Mouse (Mus musculus): ENCODE results near the gene Tssk3. TPM values are rescaled to one million over a fixed set of nuclear protein-coding genes. Genes with fewer than 3 reads are reported as not detected.

Tssk3 gene
- not detected for total RNA-seq (2023)

DNA sequence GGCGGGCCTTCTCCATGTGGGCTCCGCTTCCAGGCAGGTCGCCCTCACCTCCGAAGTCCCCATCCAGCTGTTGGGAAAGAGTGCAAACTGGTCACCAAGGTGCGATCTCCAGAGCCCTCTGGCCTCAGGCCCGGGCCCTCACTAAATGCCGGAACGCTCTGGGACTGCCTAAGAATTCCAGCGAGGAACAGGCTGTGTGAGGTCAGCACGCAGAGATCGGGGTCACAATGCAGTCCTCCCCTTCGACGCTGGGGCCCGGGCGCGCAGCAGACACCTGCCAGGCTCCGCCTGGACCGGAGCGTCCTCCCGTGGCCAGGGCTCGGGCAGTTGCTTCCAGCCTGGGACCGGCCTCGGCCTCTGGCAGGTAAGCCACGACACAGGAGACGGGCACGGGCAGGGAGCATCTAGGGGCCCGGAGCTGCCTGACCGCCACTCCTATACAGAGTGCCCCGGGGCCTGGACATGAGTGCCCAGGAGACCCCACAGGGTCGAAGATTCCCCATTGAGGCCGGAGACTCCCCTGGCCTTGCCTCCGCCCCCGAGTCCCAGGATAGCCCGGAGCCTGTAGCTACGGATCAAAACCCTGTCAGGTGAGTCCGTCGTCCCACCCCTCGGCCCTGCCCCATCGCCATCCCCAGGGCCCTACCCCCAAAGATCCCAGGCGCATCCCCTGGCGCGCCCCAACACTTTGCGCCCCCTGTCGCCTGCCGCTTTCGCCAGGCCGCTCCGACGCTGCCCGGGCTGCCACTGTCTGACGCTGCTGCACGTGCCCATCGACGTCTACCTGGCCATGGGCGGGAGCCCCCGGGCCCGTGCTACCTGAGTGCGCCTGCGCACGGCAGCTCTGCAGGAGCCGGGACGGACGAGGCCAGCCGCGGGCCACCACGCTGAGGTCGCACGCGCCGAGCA, at the start of gene Tssk3, which contains the start of gene Fam229a:
TSS of gene Tssk3 (minus strand) at position 51 of the 909 bp plus-strand sequence.
TSS of gene Fam229a (plus strand) at position 219 of the 909 bp plus-strand sequence.

DNA sequence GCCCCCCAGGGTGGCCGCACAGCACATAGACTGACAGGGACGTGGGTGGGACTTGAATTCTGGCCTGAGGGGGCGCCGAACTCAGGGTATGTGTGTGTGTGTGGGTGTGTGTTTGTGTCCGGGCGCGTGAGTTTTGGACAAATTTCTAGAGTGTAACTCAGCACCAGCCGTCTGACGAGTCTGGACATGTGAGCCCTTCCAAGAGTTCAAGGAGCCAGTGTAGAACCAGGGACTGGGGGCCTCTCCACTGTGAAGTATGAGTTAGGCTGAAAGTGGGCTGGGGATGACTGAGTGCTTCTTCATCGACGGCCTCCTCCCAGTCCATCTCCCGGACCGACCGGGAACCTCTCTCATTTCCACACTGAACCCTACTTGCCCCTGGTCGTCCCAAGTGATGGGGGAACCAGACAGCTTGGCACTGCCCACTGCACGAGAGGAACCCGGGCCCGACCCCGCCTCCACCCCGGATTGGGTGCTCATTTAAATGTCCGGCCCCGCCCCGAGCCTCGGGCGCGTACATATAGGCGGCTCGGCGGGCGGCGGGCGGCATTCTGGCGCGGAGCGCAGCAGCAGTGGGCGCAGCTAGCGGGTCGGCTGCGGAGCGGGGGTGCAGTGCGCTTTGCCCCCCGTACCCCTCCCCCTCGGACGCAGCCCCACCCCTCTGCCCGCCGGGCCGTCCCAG, 22.4 kb upstream of the Tssk3 start, which contains the start of gene Marcksl1:
TSS of gene Marcksl1 (plus strand) at position 496 of the 682 bp plus-strand sequence.

DNA sequence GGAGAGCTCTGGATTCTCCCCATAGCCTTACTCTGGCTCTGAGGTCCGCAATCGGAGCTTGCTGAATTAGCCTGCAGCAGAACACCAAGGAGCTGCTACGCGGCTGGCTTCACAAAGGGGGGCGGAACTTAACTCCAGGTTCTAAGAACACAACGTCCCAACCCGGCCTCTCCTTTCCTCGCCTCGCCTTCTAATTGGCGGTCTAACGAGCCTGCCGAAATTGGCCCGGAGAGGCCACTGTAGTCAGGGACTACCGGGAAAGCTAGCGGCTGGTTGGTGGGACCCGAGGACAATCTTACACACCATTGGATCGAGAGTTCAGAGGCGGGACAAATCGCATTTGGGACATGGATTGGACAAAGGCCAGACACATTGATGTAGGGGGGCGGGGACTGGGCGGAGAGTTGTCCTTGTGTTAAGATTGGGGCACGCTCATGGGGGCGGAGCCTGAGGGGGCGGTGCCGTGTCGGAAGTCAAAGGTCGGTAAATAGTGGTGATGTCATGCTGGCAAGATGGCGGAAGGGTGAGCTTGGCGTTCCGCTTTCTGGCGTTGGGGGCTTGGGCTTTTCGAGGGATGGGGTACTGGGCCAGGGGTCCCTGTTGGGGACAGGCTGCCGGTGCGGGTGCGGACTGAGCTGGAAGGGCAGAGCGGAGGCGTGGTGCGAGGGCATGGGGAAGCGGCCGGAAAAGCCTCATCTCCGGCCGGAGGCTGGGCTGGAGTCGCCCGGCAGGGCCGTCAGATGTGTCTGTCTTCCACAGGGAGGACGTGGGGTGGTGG, 29.4 kb downstream of the Tssk3 start, which contains the start of gene Bsdc1:
TSS of gene Bsdc1 (plus strand) at position 399 of the 778 bp plus-strand sequence.

DNA sequence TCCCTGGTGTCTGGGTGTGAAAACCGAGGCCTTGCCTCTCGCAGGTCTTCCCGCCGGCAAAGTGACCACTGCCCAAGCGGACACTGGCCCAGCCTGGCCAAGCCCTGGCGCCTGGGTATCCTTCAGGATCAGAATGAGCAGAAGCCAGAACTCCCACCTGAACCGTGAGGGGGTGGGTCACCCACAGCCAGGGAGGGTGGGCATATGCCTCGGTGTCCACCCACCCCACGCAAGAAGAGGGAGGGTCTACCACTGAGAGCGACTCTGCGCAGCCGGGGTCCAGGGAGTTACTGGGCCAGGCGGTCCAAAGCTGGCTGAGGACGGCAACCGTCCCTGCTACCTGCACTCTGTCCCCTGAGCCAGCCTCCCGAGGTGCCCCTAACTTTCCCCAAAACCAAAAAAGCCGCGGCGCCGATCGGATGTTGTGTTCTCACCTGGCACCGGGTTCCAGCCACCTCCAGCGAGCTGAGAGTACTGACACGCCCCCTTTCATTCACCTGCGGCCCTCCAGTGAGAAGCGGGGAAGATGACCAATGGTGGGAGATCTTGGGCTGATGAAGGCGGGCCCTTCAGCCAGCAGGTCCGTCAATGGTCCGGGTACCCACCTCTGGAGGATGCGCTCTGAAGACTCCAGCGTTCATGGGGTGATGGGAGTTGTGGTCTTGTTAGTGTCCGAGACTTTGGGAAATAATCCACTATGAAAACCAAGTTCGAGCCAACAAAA, 50.3 kb downstream of the Tssk3 start, which contains the start of gene Zbtb8b:
TSS of gene Zbtb8b (minus strand) at position 514 of the 724 bp plus-strand sequence.

Other genes starting within 250 kb of the Tssk3 start
- 1.0 TPM for gene C77080, start 229.6 kb downstream of the Tssk3 start, total RNA-seq (2023)
- not detected for gene Sync, start 203.4 kb downstream of the Tssk3 start, total RNA-seq (2023)
- 168 TPM for gene Rbbp4, start 155.7 kb downstream of the Tssk3 start, total RNA-seq (2023)
- 35.2 TPM for gene Zbtb8os, start 155.3 kb downstream of the Tssk3 start, total RNA-seq (2023)
- 1.8 TPM for gene Zbtb8a, start 112.9 kb downstream of the Tssk3 start, total RNA-seq (2023)
- not detected for gene Zbtb8b, start 50.2 kb downstream of the Tssk3 start, total RNA-seq (2023)
- 163 TPM for gene Bsdc1, start 29.4 kb downstream of the Tssk3 start, total RNA-seq (2023)
- gene Fam229a, start 168 bp upstream of the Tssk3 start, total RNA-seq (2023) = 1.9 TPM
- gene Marcksl1, start 22.6 kb upstream of the Tssk3 start, total RNA-seq (2023) = 19.7 TPM
- 127 TPM for gene Hdac1, start 51.7 kb upstream of the Tssk3 start, total RNA-seq (2023)
- gene Lck, start 82.6 kb upstream of the Tssk3 start, total RNA-seq (2023) = 749 TPM
- 1.2 TPM for gene Fam167b, start 87.5 kb upstream of the Tssk3 start, total RNA-seq (2023)
- gene Eif3i, start 109.6 kb upstream of the Tssk3 start, total RNA-seq (2023) = 173 TPM
- 173 TPM for gene Tmem234, start 109.6 kb upstream of the Tssk3 start, total RNA-seq (2023)
- gene Dcdc2b, start 123.2 kb upstream of the Tssk3 start, total RNA-seq (2023) = 3.7 TPM
- 17.3 TPM for gene Iqcc, start 128.1 kb upstream of the Tssk3 start, total RNA-seq (2023)
- 6.2 TPM for gene Ccdc28b, start 132.9 kb upstream of the Tssk3 start, total RNA-seq (2023)
- gene Txlna, start 150.0 kb upstream of the Tssk3 start, total RNA-seq (2023) = 63.2 TPM
- 31.4 TPM for gene Kpna6, start 181.7 kb upstream of the Tssk3 start, total RNA-seq (2023)
- 13.0 TPM for gene Tmem39b, start 205.8 kb upstream of the Tssk3 start, total RNA-seq (2023)

Measured in CD4-positive naive resting alpha-beta T cell, adult 76 days (primary cell).